Mouse (Mus musculus): ENCODE measurements at regions not wholly inside any gene's neighbourhood (a gene's known extent, or its start where the extent isn't known, plus 50 kb on each side); places are given as distances from the start of the nearest gene placed in this dataset.

- TF ChIP-seq POLR2A (IDR thresholded peaks at IDR 0.05; ENCODE audit: insufficient read length, low read depth) (no peak), CEBPB (IDR thresholded peaks at IDR 0.05; ENCODE audit: insufficient read depth, poor library complexity, severe bottlenecking) (0 out of 2 replicates have a peak, but pooled peaks have one; percentile 19), E2F4 (IDR thresholded peaks at IDR 0.05; ENCODE audit: insufficient read depth) (no peak), TCF12 (IDR thresholded peaks at IDR 0.05; ENCODE audit: insufficient read depth, poor library complexity, severe bottlenecking) (no peak), POLR2AphosphoS2 (IDR thresholded peaks at IDR 0.05; ENCODE audit: insufficient read length, low read depth) (no peak)
Observed at GRCm38 (mm10) chr3:83450662-83451061, 315.5 kb upstream of the Sfrp2 start.

Data from myocyte (in vitro differentiated cells).